Mouse (Mus musculus) cerebellum, adult (tissue): Measurements from ENCODE around the gene Faf2.
"Not testable (repeated sequence)": the region's sequence is repeated elsewhere in the genome, so short reads cannot be mapped to it uniquely, and the experiment has no call there.

ENCODE experiments used
- ATAC-seq: cut with Nextera tagmentation; 2 replicates; pipeline ENCODE4 v1.9.2; 2017; ENCODE audit warnings: mild to moderate bottlenecking, moderate library complexity, mixed read lengths; ENCODE audit not compliant: insufficient number of reproducible peaks, low FRiP score, low TSS enrichment

Gene Faf2

DNA sequence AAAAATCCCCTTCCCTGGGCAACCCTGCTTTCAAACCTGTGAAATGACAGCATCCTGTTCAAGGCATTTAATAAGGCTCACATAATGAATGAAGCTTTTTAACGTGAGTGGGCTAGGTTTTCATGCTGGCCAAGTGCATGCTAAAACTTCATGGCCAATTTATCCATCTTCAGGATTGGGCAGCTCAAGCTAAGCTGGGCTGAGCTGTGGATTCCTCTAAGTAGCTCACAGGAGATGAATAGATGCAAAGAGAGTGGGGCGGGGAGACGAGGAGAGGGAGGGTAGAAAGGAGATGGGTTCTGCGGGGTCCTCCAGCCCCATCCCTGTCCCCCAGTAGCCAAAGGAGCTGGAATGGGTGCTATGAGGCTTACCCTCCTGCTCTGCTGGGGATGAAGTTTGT, 17.4 kb upstream of the Faf2 start:
- ATAC-seq, result no peak

- no peak for ATAC-seq
These were observed 16.2 kb upstream of the Faf2 start for GRCm38 (mm10) chr13:54605426-54605825.

GRCm38 (mm10) chr13:54607204-54607603, 14.4 kb upstream of the Faf2 start:
- ATAC-seq, result no peak

DNA sequence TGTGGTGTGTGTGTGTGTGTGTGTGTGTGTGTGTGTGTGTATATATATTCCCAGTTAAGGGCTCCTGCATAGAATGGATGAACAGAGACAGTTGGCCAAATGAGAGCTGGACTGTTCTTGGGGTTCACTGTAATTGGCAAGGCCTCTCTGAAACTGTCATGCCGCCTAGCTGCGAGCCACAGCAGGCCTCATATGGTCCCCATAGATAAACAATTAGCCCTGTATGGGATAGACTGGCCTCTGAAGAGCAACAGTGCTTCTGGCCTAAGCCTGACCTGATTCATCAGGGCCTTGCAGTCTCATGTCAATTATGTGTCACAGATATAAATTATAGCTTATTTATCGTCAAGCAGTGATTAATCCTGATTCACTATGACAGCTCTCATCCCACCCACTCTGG, 13.6 kb upstream of the Faf2 start:
- no peak for ATAC-seq

- no peak for ATAC-seq
These were observed 12.9 kb upstream of the Faf2 start for GRCm38 (mm10) chr13:54608666-54609065.

DNA sequence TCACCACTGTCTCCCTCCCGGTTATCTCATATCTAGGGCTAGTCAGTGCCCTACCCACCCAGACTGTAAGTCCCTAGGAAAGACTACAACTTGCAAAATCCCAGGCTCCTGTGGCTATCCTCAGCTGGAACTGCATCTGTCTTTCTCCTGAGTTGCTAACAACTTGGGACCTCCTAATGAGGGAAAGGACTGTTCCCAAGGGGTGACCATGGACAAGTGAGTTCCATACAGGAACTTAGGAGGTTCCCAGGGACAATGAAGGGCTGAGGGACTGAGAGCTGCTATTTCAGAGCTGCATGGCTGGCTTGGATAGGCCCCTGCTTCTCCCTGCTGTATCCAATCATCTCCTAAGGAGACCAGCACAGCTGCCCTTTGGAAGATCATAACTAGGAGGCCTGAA, 12.3 kb upstream of the Faf2 start:
- ATAC-seq, result no peak

DNA sequence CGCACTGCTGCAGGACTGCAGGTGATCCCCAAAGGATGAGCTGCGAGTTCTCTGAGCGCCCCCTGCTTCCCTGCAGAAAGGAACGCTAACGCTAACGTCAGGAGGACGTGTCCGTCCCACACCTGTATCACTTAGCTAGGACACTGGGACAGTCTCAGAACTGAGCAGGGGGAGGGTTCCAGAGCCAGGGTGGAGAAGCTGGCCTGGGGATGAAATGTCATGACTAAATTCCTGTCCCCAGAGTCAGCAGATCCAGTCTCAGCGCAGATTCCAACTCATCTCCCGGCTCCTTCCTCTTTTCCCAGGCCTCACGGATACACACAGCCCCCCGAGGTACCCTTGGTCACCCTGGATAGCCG, 11.0 kb upstream of the Faf2 start:
- ATAC-seq, result peak; percentile 32

GRCm38 (mm10) chr13:54610972-54611754, 10.4 kb upstream of the Faf2 start, which contains the start of gene Cltb:
Gene Cltb, minus strand, starts transcription at chr13:54611344.
- ATAC-seq, result peak; percentile 84

DNA sequence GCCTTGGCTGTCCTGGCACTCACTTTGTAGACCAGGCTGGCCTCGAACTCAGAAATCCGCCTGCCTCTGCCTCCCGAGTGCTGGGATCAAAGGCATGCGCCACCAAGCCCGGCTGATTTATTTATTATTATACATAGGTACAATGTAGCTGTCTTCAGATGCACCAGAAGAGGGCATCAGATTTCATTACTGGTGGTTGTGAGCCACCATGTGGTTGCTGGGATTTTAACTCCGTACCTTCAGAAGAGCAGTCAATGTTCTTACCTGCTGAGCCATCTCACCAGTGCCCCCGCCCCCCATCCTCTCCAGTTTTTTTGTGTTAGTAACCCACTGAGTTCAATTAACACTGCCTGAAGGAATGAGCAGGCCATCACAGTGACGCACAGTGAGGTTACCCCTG, 8.4 kb upstream of the Faf2 start:
- ATAC-seq, result not testable (repeated sequence)

GRCm38 (mm10) chr13:54616307-54616706, 5.3 kb upstream of the Faf2 start:
- ATAC-seq, result no peak

GRCm38 (mm10) chr13:54616998-54617397, 4.6 kb upstream of the Faf2 start:
- ATAC-seq, result no peak

DNA sequence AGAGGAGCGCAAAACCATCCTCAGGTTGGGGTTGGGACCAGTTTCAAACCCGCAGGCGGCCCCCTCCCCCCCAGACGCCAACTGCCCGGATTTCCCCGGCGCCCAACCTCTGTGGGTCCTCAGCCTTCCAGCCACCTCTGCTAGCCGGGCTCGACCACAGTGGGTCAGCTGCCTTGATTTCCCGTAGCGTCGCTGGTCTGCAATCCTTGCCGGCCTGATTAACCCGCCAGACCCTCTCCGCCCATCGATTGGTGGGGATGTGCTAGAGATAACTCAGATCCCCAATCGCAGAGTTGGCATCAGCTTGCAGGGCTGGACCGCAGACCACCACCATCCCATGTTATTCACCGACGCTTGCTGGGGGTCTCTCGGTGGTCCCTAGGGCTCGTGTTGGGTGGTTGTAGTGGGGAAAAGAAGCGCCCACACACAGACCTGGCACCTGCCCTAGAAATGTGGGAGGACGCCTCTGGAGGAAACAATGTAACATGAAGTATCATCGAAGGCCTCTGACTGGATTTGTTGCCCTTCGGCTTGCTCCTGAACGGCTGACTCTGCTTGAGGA, 457 bp downstream of the Faf2 start:
- ATAC-seq, result peak; percentile 43; the same call in 1 of the 2 replicates

DNA sequence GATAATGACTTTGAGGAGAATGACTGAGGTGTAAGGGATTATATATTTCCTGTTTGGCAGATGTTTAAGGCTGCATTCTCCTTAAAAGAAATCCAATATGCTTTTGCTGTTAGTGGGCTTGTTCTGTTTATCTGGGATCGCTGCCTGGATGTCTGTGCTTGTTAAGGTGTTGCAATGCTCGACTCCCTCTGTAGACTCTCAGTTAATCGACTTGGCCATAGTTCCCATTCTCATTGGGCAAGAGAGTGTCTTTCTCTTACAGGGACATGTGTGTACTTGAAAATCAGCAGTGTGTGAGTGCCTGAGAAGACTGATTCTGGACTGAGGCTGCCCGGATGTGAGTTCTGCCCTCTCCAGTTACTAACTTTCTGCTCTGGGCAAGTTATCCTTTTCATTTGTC, 7.5 kb downstream of the Faf2 start:
- ATAC-seq, result no peak

DNA sequence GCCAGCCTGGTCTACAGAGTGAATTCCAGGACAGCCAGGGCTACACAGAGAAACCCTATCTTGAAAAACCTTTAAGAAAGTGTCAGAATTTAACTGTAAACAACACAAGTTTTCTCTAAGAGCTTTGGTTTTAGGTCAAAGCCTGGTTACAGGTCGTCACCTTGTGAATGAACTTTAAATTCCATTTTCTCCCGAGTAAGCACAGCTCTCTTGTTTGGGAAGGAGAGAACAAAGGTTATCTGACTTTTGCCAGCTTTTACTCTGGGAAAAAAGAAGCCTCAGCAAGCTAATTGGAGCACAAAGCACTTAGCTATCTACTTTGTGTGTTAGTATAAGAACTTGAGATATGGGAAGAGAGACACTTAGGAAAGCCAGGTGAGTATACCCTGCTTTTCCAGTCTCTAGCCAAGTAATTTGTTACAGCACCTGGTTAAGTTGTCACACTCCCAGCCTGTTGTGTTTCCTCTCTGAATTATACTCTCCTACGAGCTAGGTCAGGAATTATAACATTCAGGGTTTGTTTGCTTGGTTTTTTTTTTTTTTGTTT, 11.2 kb downstream of the Faf2 start:
- no peak for ATAC-seq

DNA sequence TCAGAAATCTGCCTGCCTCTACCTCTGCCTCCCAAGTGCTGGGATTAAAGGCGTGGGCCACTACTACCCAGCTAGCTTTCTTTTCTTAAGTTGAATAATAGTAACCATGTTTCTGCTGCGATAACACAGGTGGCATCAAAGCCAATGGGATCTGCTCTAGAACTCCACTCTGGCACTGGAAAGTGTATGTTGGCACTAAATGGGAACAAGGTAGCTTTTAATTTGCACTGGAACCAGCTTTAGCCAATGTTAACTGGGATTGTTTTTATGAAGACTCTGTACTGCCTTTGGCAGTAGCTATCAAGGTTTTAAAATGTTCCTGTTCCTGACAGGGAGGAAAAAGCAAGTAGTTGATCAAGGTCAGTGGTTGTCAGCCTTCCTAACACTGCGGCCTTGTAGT, 13.4 kb downstream of the Faf2 start:
- no peak for ATAC-seq

GRCm38 (mm10) chr13:54650461-54650860, 28.9 kb downstream of the Faf2 start:
- no peak for ATAC-seq

DNA sequence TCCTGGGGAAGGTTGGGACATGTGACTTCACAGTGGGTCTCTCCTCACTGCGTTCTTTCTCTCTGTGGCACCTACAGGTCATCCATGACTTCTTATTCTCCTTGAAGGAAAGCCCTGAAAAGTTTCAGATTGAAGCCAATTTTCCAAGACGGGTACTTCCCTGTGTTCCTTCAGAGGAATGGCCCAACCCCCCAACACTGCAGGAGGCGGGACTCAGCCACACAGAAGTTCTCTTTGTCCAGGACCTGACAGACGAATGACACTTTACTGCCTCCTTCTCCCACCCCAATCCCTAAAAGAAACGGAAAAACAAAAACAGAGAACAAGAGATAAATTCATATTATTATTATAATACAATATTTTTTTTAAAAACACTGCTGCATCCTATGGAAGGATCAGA, 39.3 kb downstream of the Faf2 start:
- ATAC-seq, result no peak

- ATAC-seq, result no peak
These were observed 39.8 kb downstream of the Faf2 start for GRCm38 (mm10) chr13:54661358-54661757.

GRCm38 (mm10) chr13:54663999-54664398, 42.4 kb downstream of the Faf2 start:
- no peak for ATAC-seq

- no peak for ATAC-seq
These were observed 42.9 kb downstream of the Faf2 start for GRCm38 (mm10) chr13:54664509-54664908.

DNA sequence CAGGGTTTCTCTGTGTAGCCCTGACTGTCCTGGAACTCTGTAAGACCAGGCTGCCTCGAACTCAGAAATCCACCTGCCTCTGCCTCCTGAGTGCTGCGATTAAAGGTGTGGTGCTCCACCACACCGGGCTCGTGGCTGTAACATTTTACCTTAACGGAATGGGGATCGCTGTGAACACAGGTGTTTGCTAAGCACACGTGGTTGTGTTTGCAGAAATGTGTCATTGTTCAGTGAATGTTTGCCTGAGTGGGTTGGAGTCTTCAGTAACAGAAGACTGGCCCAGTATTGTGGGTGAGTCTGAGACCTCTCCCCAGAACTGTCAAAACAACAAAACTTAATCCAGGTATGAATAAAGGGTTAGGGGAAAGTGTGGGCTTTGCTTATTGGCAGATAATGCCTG, 43.5 kb downstream of the Faf2 start:
- no peak for ATAC-seq

- no peak for ATAC-seq
These were observed 48.9 kb downstream of the Faf2 start for GRCm38 (mm10) chr13:54670491-54670890.
